Mouse (Mus musculus): Measurements from ENCODE around the gene Krt80. TPM values are rescaled to one million over a fixed set of nuclear protein-coding genes. Genes with fewer than 3 reads are reported as not detected.

The Krt80 gene
- total and polyA plus RNA-seq, 3 experiments, result 0.20 TPM; not detected in 2

DNA sequence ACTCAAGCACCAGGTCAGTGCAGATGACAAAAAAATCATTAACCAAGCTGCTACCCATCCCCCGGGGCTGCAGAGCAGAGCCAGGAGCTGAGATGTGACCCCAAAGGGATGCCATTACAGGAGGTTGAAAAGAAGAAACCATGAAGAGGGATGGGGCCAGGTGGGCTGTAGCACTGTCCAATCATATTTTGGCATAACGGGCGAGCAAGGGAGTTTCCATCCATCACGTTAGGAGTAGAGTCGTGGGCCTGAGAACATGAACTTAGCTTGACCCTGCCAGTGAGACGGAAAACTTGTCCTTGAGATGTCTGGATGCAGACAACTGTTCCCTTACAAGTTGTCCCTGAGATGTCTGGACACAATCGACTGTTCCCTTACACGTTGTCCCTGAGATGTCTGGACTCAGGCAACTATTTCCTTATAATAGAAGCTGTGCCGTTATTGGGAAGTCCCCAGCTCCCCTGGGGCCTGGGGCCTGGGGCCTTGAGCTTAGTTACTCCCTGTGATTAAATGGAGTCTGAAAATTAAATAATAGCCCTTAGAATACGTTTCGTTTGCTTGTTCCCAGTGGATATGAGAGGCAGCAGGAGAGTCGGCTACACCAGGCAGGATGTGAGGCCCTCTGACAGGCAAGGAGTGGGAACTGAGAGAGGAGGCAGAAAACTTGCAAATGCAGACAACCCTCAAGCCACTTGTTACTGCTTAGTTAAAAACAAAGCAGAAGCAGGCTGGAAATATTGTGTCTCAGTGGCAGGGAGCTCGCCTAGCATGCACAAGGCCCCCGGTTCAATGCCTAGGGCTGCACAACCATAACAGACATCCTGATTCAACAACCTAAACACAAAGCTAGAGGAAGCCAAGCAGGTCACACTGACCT, 50.8 kb downstream of the Krt80 start (continued):
- TF ChIP-seq JUN (IDR thresholded peaks at IDR 0.05; ENCODE audit: insufficient read depth, low read depth, low read length), result no peak
- TF ChIP-seq IRF4 (IDR thresholded peaks at IDR 0.05; ENCODE audit: low read depth, low read length), result peak; percentile 49
- TF ChIP-seq MAZ (IDR thresholded peaks at IDR 0.05; ENCODE audit: low read depth, low read length), result peak; percentile 68; the same call in 1 of the 2 replicates

DNA sequence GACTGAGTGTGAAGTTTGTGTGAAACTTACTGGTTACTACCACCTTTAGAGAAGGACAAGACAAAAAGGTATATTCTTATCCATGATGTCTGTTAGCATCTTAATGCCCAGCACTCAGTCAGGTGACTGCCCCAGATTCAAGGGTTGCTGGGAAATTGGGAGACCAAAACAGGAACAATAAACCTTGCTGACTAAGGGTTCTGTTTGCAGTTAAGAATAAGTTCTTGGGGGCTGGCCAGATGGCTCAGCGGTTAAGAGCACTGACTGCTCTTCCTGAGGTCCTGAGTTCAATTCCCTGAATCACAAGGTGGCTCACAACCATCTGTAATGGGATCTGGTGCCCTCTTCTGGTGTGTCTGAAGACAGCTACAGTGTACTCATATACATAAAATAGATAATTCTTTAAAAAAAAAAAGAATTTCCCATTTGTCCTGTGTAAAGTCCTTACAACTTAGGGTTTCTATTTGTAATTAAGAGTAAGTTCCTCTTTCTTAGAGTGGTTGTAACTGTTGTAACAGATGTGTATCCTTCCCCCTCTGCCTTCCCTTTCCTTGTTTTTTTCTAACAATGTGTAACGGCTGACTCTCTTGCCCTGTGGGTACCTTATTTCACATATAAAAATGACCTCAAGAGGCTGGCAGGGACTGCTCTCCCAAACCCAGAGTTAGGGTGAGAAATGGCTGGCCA, 52.0 kb downstream of the Krt80 start:
- H3K4me3 ChIP-seq (replicated peaks in 1 of 3; ENCODE audit: low read depth in 2 of 3, low read length in 2 of 3, poor library complexity in 1 of 3), result no peak overlapping the region
- no peak overlapping the region for H3K9ac ChIP-seq (ENCODE audit: insufficient read depth, low read depth)
- TF ChIP-seq TBP (conservative IDR thresholded peaks at IDR 0.05; ENCODE audit: low read depth, low read length), result peak; percentile 81
- TF ChIP-seq ZNF384 (IDR thresholded peaks at IDR 0.05; ENCODE audit: low read depth, low read length), result peak; percentile 60
- TF ChIP-seq IRF4 (IDR thresholded peaks at IDR 0.05; ENCODE audit: low read depth, low read length), result no peak
- no peak overlapping the region for H3K27ac ChIP-seq (ENCODE audit: insufficient read depth, low read depth)
- H3K36me3 ChIP-seq (replicated peaks in 1 of 2; ENCODE audit: control insufficient read depth in 1 of 2, insufficient read depth in 1 of 2, low read length in 1 of 2), result no peaks in the 10 kb centered on the region
- peaks cover 12% of the 10 kb centered on the region for H3K27me3 ChIP-seq (replicated peaks)
- H3K79me2 ChIP-seq (replicated peaks; ENCODE audit: control insufficient read depth, extremely low read depth, insufficient read depth, poor library complexity, severe bottlenecking), result no peaks in the 10 kb centered on the region
- peak; percentile 34 for DNase-seq (ENCODE audit: extremely low read depth)
- dilution Hi-C loops (cut with MboI; ENCODE audit: extremely low pct_ligation_motif_present, extremely low pct_unique_long_range_greater_than_20kb, low sequenced_read_pairs), result no loop called here
- in situ Hi-C loops (cut with MboI; ENCODE audit: low pct_ligation_motif_present, low pct_unique_long_range_greater_than_20kb, low sequenced_read_pairs), result no loop called here
- H3K9me3 ChIP-seq (replicated peaks; ENCODE audit: low read length), result peaks cover 7% of the 10 kb centered on the region
- no peak overlapping the region for H3K4me2 ChIP-seq (ENCODE audit: insufficient read depth, low read depth, poor library complexity, severe bottlenecking)
- H3K4me1 ChIP-seq (ENCODE audit: control insufficient read depth in 1 of 2, insufficient read depth in 2 of 2), result peaks cover 25 to 59% of the 10 kb centered on the region in 2 experiments

DNA sequence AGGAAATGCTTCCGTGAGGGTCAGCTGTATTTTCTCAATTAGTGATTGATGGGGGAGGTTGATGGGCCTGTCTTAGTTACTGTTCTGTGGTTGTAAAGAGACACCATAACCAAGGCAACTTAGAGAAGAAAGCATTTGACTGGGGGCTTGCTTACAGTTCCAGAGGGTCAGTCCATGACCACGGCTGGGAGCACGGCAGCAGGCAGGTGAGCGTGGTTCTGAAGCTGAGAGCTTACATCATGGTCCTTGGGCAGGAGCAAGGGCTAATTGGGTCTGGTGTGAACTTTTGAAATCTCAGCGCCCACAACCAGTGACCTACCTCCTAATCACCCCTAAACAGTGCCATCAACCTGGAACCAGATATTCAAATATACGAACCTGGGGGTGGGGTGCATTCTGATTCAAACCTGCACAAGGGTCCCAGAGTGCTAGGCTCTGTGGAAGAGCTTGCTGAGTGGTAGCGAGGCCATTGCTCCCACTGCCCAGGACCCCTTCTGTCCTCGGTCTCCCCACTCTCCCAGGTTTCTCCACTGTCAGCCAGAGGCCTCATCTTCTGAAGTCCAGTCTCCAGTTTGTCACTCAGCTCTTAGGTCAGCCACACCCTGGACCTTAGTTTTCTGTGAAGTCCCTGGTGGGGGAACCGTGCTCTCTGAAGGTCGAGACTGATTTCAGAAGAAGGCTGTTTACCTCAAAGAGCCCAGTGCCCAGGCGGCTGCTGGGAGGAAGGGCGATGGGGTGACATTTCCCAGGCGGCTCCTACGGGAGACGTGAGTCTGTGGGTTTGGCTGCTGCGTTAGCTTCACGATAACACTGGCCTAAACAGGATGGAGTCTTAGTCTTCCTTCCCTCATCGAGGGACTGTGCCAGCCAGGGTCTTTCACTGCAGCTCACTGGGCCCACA, 52.8 kb downstream of the Krt80 start:
- DNase-seq (ENCODE audit: extremely low read depth), result no peak
- Histone ChIP-seq H3K4me1 (ENCODE audit: control insufficient read depth in 1 of 2, insufficient read depth in 2 of 2) (peaks cover 25 to 59% of the 10 kb centered on the region in 2 experiments), H3K9ac (ENCODE audit: insufficient read depth, low read depth) (no peak overlapping the region), H3K36me3 (replicated peaks in 1 of 2; ENCODE audit: control insufficient read depth in 1 of 2, insufficient read depth in 1 of 2, low read length in 1 of 2) (no peaks in the 10 kb centered on the region), H3K27me3 (replicated peaks) (peaks cover 16% of the 10 kb centered on the region), H3K27ac (ENCODE audit: insufficient read depth, low read depth) (no peak overlapping the region), H3K79me2 (replicated peaks; ENCODE audit: control insufficient read depth, extremely low read depth, insufficient read depth, poor library complexity, severe bottlenecking) (no peaks in the 10 kb centered on the region), H3K9me3 (replicated peaks; ENCODE audit: low read length) (peaks cover 7% of the 10 kb centered on the region), H3K4me2 (ENCODE audit: insufficient read depth, low read depth, poor library complexity, severe bottlenecking) (no peak overlapping the region), H3K4me3 (replicated peaks in 1 of 3; ENCODE audit: low read depth in 2 of 3, low read length in 2 of 3, poor library complexity in 1 of 3) (no peak overlapping the region)
- TF ChIP-seq POLR2A (IDR thresholded peaks at IDR 0.05; ENCODE audit: low read depth, low read length) (no peak), ELF1 (IDR thresholded peaks at IDR 0.05; ENCODE audit: low read depth, low read length) (no peak), UBTF (IDR thresholded peaks at IDR 0.05; ENCODE audit: low read depth, low read length) (no peak), NRF1 (IDR thresholded peaks at IDR 0.05; ENCODE audit: low read depth, low read length) (no peak), TBP (conservative IDR thresholded peaks at IDR 0.05; ENCODE audit: low read depth, low read length) (no peak), ZC3H11A (IDR thresholded peaks at IDR 0.05; ENCODE audit: low read depth, low read length) (no peak), IRF4 (IDR thresholded peaks at IDR 0.05; ENCODE audit: low read depth, low read length) (no peak)
- in situ Hi-C loops (cut with MboI; ENCODE audit: low pct_ligation_motif_present, low pct_unique_long_range_greater_than_20kb, low sequenced_read_pairs) (no loop called here), dilution Hi-C loops (cut with MboI; ENCODE audit: extremely low pct_ligation_motif_present, extremely low pct_unique_long_range_greater_than_20kb, low sequenced_read_pairs) (no loop called here)
